Mouse (Mus musculus): ENCODE results near the gene Smpd3. TPM values are rescaled to one million over a fixed set of nuclear protein-coding genes. Genes with fewer than 3 reads are reported as not detected.

The Smpd3 gene
- polyA plus RNA-seq, 1 experiment = 52.3 TPM

DNA sequence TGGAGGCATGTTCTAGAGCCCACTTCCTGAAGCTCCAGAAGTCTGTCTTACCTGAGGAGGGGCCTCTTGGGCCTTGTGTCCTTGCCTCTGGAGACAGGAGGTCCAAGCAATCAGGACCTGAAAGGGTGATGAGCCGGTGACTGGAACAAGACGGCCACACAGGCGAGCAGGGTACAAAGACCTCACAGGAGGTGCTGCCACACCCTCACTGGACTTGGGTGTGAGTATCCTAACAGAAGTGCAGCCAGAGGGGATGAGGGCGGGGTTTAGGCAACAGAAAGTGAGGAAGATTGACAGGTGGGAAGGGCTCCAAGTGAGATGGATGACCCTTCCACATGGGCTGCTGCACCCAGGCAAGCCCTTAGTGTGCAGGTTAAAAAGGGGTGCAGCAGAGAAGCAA is 56.9 kb downstream of the Smpd3 start:
- TF ChIP-seq POLR2A (IDR thresholded peaks at IDR 0.05; ENCODE audit: borderline replicate concordance, extremely low read depth, insufficient read depth, insufficient read length, poor library complexity, severe bottlenecking) = no peak
- TF ChIP-seq CTCF (IDR thresholded peaks at IDR 0.05; ENCODE audit: borderline replicate concordance, extremely low read depth, insufficient read depth, insufficient read length) = no peak
- no peak for DNase-seq (ENCODE audit: low read depth)

GRCm38 (mm10) chr8:106280154-106280553 is 57.6 kb downstream of the Smpd3 start:
- TF ChIP-seq CTCF (IDR thresholded peaks at IDR 0.05; ENCODE audit: borderline replicate concordance, extremely low read depth, insufficient read depth, insufficient read length) (no peak), POLR2A (IDR thresholded peaks at IDR 0.05; ENCODE audit: borderline replicate concordance, extremely low read depth, insufficient read depth, insufficient read length, poor library complexity, severe bottlenecking) (no peak)
- DNase-seq (ENCODE audit: low read depth) = no peak

- TF ChIP-seq POLR2A (IDR thresholded peaks at IDR 0.05; ENCODE audit: borderline replicate concordance, extremely low read depth, insufficient read depth, insufficient read length, poor library complexity, severe bottlenecking) = no peak
These were observed 59.3 kb downstream of the Smpd3 start for GRCm38 (mm10) chr8:106278367-106279042.

DNA sequence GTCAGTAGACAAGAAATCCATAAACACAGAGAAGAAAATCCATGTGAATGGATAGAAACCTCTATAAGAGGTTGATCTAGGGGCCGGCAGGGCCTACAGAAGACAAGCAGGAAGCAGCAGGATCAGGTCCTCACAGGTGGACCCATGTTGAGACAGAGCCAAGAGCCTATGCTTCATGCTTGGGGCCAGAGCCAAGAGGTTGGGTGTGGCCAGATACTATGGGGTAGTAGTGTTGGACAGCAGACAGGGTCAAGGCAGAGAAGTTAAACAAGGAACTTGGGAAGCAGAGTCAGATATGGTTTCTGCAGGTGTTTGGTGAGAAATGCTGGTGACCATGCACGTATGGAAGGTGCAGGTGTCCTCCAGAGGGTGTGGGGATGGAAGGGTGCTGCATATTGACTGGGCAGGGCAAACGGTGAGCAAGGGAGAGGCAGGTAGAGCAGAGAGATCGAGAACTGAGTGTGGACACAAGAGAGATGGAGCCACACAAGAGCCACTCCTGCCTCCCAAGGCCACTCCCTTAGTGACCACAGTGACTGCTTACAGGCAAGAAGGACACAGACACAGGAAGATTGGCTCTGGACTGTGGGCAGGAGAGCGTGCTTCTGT is 61.0 kb downstream of the Smpd3 start:
- DNase-seq (ENCODE audit: low read depth) = no peak
- no peak for TF ChIP-seq POLR2A (IDR thresholded peaks at IDR 0.05; ENCODE audit: borderline replicate concordance, extremely low read depth, insufficient read depth, insufficient read length, poor library complexity, severe bottlenecking)

More at GRCm38 (mm10) chr8:106278367-106279042, 59.3 kb downstream of the Smpd3 start:
- DNase-seq (ENCODE audit: low read depth) = no peak

DNA sequence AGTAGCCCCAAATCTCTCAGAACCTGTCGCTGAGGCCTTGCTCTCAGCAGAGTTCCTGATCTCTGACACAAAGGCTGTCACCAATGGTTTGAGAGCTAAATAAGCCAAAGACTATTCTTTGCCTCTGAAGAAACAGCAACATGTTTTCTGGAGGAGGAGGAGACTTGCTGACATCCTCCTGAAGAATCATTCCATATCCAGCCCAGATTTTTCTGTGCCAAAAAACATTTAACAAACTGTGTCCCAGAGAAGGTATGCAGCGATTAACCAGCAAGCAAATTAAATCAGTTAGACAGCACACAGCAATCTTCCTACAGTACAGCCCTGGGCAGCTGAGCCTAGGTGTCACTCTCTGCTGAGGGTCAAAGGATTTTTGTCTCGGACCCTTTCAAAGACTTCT is 64.3 kb downstream of the Smpd3 start:
- no peak for DNase-seq (ENCODE audit: low read depth)
- TF ChIP-seq CTCF (IDR thresholded peaks at IDR 0.05; ENCODE audit: borderline replicate concordance, extremely low read depth, insufficient read depth, insufficient read length) (no peak), POLR2A (IDR thresholded peaks at IDR 0.05; ENCODE audit: borderline replicate concordance, extremely low read depth, insufficient read depth, insufficient read length, poor library complexity, severe bottlenecking) (no peak)

- TF ChIP-seq POLR2A (IDR thresholded peaks at IDR 0.05; ENCODE audit: borderline replicate concordance, extremely low read depth, insufficient read depth, insufficient read length, poor library complexity, severe bottlenecking) = no peak
- TF ChIP-seq CTCF (IDR thresholded peaks at IDR 0.05; ENCODE audit: borderline replicate concordance, extremely low read depth, insufficient read depth, insufficient read length) = no peak
- DNase-seq (ENCODE audit: low read depth) = no peak
These were observed 66.4 kb downstream of the Smpd3 start for GRCm38 (mm10) chr8:106271378-106271777.

DNA sequence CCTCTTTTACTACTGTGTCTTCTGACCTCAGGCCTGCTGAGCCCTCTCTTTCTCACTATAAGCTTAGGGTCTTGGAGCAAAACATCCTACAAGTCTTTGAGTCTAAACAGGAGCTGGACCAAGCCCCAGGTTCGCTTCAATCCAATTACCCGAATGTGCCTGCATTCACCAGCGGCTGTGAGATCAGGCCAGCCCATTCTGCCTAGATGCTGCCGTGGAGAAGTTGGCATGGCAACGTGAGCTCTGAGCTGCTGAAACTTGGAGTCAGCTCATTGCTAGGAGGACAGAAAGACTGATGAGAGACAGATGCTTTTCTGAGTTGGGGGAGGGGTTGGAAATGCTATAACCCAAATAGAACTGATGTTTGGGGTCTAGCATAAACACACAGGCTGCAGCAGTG is 67.0 kb downstream of the Smpd3 start:
- TF ChIP-seq POLR2A (IDR thresholded peaks at IDR 0.05; ENCODE audit: borderline replicate concordance, extremely low read depth, insufficient read depth, insufficient read length, poor library complexity, severe bottlenecking) (no peak), CTCF (IDR thresholded peaks at IDR 0.05; ENCODE audit: borderline replicate concordance, extremely low read depth, insufficient read depth, insufficient read length) (no peak)
- DNase-seq (ENCODE audit: low read depth) = peak; percentile 92

DNA sequence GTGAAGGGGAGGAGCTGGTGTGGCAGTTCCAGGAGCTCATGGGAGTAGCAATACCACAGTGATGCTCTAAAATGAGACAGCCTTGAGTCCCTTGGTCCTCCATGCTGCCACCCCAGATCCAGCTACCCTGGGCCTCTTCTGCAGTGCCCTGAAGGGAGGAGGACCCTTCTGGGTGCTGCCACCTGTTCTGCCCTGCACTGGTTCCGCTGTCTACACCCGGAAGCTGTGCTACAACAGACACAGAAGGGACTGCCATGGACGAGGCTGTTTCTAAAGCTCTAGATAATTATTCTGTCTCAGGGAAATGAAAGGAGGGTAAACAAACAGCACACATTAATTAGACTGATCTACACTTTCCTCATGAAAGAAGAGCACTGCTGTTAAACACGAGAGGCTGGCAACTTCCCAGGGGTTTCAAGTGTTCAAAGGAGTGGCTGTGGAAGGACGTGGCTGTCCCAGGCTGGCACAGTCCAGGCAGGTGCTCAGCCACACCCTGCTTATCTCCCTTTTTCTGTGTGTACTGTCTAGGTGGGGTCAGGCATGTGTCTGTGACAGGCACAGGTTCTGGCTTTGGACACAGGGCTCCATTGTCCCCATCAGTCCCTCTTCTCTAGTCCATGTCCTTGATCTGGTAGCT is 69.0 kb downstream of the Smpd3 start:
- DNase-seq (ENCODE audit: low read depth) = peak; percentile 70
- TF ChIP-seq CTCF (IDR thresholded peaks at IDR 0.05; ENCODE audit: borderline replicate concordance, extremely low read depth, insufficient read depth, insufficient read length) (no peak), POLR2A (IDR thresholded peaks at IDR 0.05; ENCODE audit: borderline replicate concordance, extremely low read depth, insufficient read depth, insufficient read length, poor library complexity, severe bottlenecking) (no peak)

- no peak for DNase-seq (ENCODE audit: low read depth)
- TF ChIP-seq CTCF (IDR thresholded peaks at IDR 0.05; ENCODE audit: borderline replicate concordance, extremely low read depth, insufficient read depth, insufficient read length) (no peak), POLR2A (IDR thresholded peaks at IDR 0.05; ENCODE audit: borderline replicate concordance, extremely low read depth, insufficient read depth, insufficient read length, poor library complexity, severe bottlenecking) (no peak)
These were observed 72.4 kb downstream of the Smpd3 start for GRCm38 (mm10) chr8:106265398-106265797.

DNA sequence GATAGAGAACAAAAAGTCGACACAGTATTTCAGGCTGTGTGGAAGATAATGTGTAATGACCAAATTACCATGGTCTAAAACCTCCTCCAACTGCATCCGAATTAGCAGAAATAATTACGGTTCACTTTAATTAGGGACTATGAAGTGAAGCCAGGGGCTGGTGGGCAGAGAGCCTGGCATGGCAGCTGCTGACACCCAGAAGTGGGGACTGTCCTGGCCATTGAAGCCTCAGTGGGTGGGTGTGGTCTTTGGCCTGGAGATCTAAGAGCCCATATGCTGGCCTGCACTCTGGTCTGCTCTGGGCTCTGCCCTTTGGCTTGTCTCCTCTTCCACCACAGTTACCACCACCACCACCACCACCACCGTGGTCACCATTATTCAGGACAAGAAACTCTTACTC is 73.9 kb downstream of the Smpd3 start:
- TF ChIP-seq CTCF (IDR thresholded peaks at IDR 0.05; ENCODE audit: borderline replicate concordance, extremely low read depth, insufficient read depth, insufficient read length) (no peak), POLR2A (IDR thresholded peaks at IDR 0.05; ENCODE audit: borderline replicate concordance, extremely low read depth, insufficient read depth, insufficient read length, poor library complexity, severe bottlenecking) (no peak)
- DNase-seq (ENCODE audit: low read depth) = peak; percentile 61

DNA sequence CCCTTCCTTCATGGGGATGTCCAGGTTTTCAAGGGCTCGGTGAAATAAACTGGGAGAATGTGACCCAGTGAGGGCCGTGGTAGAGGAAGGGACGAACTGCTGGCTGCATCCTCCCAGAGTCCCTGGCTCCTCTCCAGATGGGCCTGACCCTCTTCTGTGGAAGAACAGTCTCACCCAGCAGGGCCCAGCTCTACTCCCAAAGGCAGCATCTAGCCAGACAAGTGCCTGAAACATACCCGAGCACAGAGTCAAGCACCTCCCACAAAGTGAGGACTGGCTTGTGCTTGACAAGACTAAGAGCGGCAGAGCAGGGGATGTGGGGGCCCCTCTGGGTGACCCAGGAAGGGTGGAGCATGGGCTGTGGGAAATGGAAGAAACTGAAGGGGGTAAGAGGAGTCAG is 75.4 kb downstream of the Smpd3 start:
- DNase-seq (ENCODE audit: low read depth) = no peak
- TF ChIP-seq CTCF (IDR thresholded peaks at IDR 0.05; ENCODE audit: borderline replicate concordance, extremely low read depth, insufficient read depth, insufficient read length) (no peak), POLR2A (IDR thresholded peaks at IDR 0.05; ENCODE audit: borderline replicate concordance, extremely low read depth, insufficient read depth, insufficient read length, poor library complexity, severe bottlenecking) (no peak)

DNA sequence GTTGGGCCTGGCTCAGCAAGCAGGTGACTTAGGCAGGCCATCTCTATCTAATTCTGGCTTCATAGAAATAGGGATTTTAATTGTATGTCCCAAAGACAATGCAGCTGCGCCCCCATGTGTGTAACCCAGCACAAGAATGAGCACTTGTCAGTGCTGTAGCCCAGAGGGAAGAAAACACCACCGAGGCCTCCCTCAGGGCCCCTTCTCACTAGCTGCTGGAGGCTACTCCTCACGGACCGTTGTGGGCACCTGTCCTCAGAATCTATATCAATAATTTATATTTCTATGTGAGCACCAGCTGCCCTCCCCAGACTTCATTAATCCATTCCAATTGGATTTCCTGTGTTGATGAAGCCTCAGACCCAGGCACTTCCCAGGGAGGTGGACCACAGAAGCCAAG is 76.9 kb downstream of the Smpd3 start:
- TF ChIP-seq POLR2A (IDR thresholded peaks at IDR 0.05; ENCODE audit: borderline replicate concordance, extremely low read depth, insufficient read depth, insufficient read length, poor library complexity, severe bottlenecking) (no peak), CTCF (IDR thresholded peaks at IDR 0.05; ENCODE audit: borderline replicate concordance, extremely low read depth, insufficient read depth, insufficient read length) (no peak)
- no peak for DNase-seq (ENCODE audit: low read depth)

Measured in brain, embryonic 14.5 days (tissue).